Mouse (Mus musculus) skeletal muscle tissue, postnatal 0 days (tissue): ENCODE data around the gene Armh4. TPM values are rescaled to one million over a fixed set of nuclear protein-coding genes. Genes with fewer than 3 reads are reported as not detected.

Source experiments
- polyA plus RNA-seq: library from polyadenylated mRNA; unstranded; fragments of >200 nt; fragmentation: Nextera tagmentation; extraction: Ambion mirVana; gene quantifications from 2 replicates; pipeline ENCODE4 v1.2.1, GENCODE M21; 2015

Armh4 gene
- 9.9 and 12.8 TPM in 2 replicates for polyA plus RNA-seq

DNA sequence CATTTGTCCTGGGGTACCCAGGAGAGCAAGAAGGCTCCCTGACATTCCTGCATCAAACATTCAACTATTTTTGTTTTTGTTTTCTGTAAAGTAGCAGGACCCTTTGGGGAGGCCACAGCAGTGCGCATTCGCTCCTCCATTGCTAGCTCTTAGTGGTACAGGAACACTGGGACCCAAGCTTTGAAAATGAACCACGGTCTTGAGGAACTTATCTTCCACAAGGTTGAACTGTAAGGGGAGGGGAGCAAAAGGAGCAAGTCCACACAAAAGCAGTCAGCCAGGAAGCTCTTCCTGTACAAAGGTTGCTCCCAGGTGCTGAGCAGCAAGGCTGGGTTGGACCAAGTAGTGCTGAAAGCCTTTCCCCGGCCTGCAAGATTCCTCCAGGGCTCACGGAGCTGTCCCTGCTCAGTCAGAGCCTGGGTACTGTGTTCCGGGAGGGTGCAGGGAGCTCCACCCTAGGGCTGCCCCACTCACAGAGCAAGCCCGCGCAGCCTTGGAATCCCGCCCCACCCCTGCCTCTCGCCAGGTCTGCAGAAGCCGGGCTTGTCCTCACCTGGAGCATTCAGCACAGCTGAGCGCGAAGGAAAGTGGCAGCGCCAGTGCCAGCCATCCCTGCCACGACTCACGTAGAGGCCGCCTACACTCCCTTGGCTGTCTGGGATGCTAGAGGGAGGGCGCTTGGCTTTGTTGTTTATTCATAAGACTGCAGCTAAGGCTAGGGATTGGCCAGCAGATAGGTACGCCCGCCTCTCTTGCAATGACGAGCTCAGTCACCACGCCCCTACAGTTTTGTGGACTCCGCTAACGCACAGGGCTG lies at the start of gene Armh4:
Armh4 (minus strand) TSS at position 669 of the 817 bp plus-strand sequence.

Other genes starting within 250 kb of the Armh4 start
- not detected in 2 replicates for gene Olfr722, start 118.6 kb upstream of the Armh4 start, polyA plus RNA-seq
- not detected in 2 replicates for gene Olfr723, start 148.4 kb upstream of the Armh4 start, polyA plus RNA-seq
- not detected in 2 replicates for gene Olfr724, start 179.9 kb upstream of the Armh4 start, polyA plus RNA-seq